Mouse (Mus musculus) left cerebral cortex, adult 8-10 months (tissue): ENCODE data around the gene Leprot. TPM values are rescaled to one million over a fixed set of nuclear protein-coding genes. Genes with fewer than 3 reads are reported as not detected.

Source experiments
- total RNA-seq, 4 experiments: library from RNA; stranded (reverse); gene quantifications; 2 replicates each; pipeline ENCODE4 v1.2.4; 2022

Leprot gene
- total RNA-seq, 4 experiments from 2014 or later: 26.1 to 28.0 (median 27.1) TPM

Other genes with a start within 250 kb of the Leprot start
- 10 to 100 TPM; 27.1 to 36.0 (median 33.1) TPM for gene Ak4, start 228.4 kb upstream of the Leprot start, total RNA-seq
- 100 to 1,000 TPM; 274 to 346 (median 317) TPM for gene Dnajc6, start 151.1 kb upstream of the Leprot start, total RNA-seq
- gene Lepr, start 69.7 kb downstream of the Leprot start, total RNA-seq: 1 to 10 TPM; 3.3 to 5.6 (median 4.4) TPM
- not detected for gene B020004J07Rik, start 196.3 kb downstream of the Leprot start, total RNA-seq
- gene C130073F10Rik, start 246.1 kb downstream of the Leprot start, total RNA-seq: not detected